Mouse (Mus musculus) kidney, adult 2 months (tissue): Measurements from ENCODE around the gene Znrf4. TPM values are rescaled to one million over a fixed set of nuclear protein-coding genes. Genes with fewer than 3 reads are reported as not detected.
A peak's percentile ranks its signal among the peaks of the same experiment; 100 is the strongest.

Source experiments
- DNase-seq: peaks from one replicate; pipeline ENCODE4 v3.0.0; 2021
- H3K27ac ChIP-seq: fragments of 200-500 bp; 2 replicates; pipeline ENCODE4 v1.5.1; 2012; ENCODE audit warnings: low read depth, low read length, control low read depth, inconsistent platforms; ENCODE audit not compliant: insufficient read depth
- H3K27me3 ChIP-seq: fragments of 200-500 bp; replicated peaks from 2 replicates; pipeline ENCODE4 v1.6.1; 2012; ENCODE audit warnings: mild to moderate bottlenecking, moderate library complexity, low read length, inconsistent platforms; ENCODE audit not compliant: control insufficient read depth, insufficient read depth
- H3K36me3 ChIP-seq: fragments of 200-500 bp; 2 replicates; pipeline ENCODE4 v1.6.1; 2012; ENCODE audit warnings: mild to moderate bottlenecking, moderate library complexity, low read length, inconsistent platforms; ENCODE audit not compliant: control insufficient read depth, insufficient read depth
- H3K4me1 ChIP-seq: fragments of 200-500 bp; 2 replicates; pipeline ENCODE4 v1.6.1; 2011; ENCODE audit warnings: low read length; ENCODE audit not compliant: control insufficient read depth, insufficient read depth
- H3K4me3 ChIP-seq: fragments of 200-500 bp; 2 replicates; pipeline ENCODE4 v1.5.1; 2011; ENCODE audit warnings: mild to moderate bottlenecking, low read depth, low read length, control low read depth; ENCODE audit not compliant: insufficient read depth
- CTCF ChIP-seq: fragments of 200-500 bp; conservative IDR thresholded peaks from 2 replicates; pipeline ENCODE4 v1.5.1; 2011; ENCODE audit warnings: low read depth, mild to moderate bottlenecking, control low read depth, low read length, moderate library complexity, mixed read lengths; ENCODE audit not compliant: insufficient read depth, insufficient read length
- POLR2A ChIP-seq: fragments of 200-500 bp; IDR thresholded peaks from one replicate; pipeline ENCODE4 v1.6.1; 2011; ENCODE audit warnings: low read depth, low read length, control low read depth
- WGBS: fragments of 180-500 bp; shearing (Covaris S2); methylation state at CpG from one replicate; pipeline ENCODE4 v1.1.7; 2018; 5-methylcytosine and 5-hydroxymethylcytosine counted together
- polyA plus RNA-seq: library from polyadenylated mRNA; depleted of rRNA; stranded (reverse); fragments of >200 nt; gene quantifications from 2 replicates; pipeline ENCODE4 v1.2.3, GENCODE M21; 2012

Znrf4 gene
- polyA plus RNA-seq, 1 experiment: 0.17 TPM

DNA sequence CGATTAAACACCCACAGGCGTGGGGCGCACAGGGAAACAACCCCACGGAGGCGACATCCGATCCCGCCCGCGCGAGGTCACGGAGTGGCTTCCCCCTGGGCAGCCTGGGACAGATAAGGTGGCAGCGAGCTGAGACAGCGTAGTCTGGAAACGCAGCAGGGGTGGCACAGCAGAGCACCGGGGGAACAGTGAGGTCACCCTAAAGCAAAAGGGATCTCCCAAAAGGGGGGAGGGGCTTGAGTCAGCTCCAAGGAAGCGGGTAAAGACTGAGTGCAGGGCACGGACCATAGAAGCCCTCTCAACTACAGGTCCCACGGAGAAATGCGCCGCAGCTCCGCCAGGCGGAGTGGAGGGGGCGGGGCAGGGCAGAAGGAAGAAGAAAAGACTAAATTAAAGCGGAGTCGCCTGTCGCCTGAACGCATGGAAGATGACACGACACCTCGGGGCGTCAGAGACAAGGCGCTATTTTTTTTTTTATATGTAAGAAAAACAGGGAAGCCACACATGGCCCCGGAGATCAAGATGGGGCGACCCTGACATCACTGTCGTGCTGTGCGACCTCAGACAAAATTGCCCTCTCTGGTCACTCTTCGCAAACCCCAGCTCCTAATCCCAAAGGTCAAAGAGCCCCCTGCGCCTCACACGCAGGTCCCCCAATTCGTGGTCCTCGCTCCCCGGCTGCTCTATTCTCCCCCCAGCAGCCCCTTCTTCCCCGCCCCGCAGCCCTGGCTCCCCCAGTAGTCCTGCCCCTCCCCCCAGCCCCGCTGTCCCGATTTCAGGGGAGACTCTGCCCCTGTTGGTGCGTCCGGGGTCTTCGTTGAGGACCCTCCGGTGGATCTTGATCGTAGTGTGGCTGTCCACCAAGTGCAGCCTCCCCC lies 39.3 kb downstream of the Znrf4 start:
- Histone ChIP-seq H3K27ac (no peak overlapping the region), H3K27me3 (peaks cover 5% of the 10 kb centered on the region), H3K4me3 (peak overlapping the region; percentile 15; the same call in 1 of the 2 replicates), H3K4me1 (no peaks in the 10 kb centered on the region), H3K36me3 (no peaks in the 10 kb centered on the region)
- 2% methylated on average over 50 of the region's 50 CpGs for WGBS
- peak; percentile 40 for DNase-seq
- TF ChIP-seq CTCF (peak; percentile 33; the same call in 1 of the 2 replicates), POLR2A (no peak)

DNA sequence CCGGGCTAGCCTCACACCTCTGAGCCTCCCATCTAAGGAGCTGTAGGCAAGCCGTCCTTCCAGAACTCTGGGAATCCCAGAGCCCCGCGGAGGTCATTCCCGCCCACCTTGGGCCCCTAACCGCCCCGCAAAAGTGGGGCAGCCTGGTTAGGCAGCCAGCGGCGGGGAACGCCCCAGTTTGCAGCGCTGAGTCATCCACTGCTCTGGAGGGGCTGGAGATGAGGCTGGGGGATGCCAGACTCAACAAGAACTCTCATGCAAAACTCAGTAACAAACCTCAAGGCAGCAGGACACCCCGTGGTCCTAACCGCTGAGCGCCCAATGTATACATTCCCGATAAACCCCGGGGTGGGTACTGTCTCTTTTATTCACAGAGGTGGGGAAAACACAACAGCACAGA lies 40.1 kb downstream of the Znrf4 start:
- no peak overlapping the region for H3K4me3 ChIP-seq
- H3K36me3 ChIP-seq: no peaks in the 10 kb centered on the region
- WGBS: 35% methylated on average over 16 of the region's 16 CpGs
- no peak for DNase-seq
- no peaks in the 10 kb centered on the region for H3K4me1 ChIP-seq
- no peak for TF ChIP-seq CTCF
- H3K27ac ChIP-seq: no peak overlapping the region
- H3K27me3 ChIP-seq: peaks cover 5% of the 10 kb centered on the region

DNA sequence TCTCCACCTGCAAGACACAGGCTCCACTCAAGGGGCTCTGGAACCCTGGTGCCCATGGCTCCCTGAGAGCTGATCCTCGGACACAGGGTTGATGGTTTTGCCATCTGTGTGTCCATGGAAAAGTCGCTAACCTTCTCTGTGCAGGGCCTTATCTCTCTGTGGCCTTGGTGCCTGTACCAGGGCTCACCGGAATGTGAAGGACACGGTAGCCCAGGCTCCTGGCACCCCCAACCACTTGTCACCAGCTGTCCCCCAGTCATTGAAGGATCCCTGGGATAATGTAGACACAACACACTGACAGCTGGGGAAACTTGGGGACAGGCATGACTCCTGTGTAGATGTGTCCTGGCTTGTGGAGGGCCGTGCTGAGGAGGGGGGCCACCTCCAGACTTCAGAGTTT lies 41.1 kb downstream of the Znrf4 start:
- Histone ChIP-seq H3K4me3 (no peak overlapping the region), H3K27ac (no peak overlapping the region), H3K27me3 (peaks cover 4% of the 10 kb centered on the region), H3K36me3 (no peaks in the 10 kb centered on the region), H3K4me1 (no peaks in the 10 kb centered on the region)
- DNase-seq: no peak
- 86% methylated on average over 5 of the region's 5 CpGs for WGBS
- no peak for TF ChIP-seq CTCF
- no peak for TF ChIP-seq POLR2A

DNA sequence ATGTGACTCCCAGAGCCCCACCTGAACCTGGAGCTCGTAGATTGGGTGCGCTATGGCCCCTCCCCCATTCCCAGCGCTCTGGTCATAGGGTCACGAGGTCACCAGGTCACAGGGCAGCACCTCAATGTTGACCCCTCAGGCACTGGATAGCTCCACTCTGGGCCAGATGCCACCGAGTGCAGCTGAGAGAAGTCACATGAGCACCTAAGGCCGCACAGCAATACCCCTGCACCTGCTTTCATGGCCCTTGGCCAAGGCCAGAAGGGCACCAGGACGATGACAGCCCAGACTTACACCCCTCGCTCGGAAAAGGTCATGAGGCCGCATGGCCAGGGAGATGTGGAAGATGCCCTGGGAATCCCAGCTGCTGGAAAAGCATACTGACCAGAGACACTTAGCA lies 41.7 kb downstream of the Znrf4 start:
- H3K27me3 ChIP-seq: no peaks in the 10 kb centered on the region; the same call in 1 of the 2 replicates
- no peaks in the 10 kb centered on the region for H3K36me3 ChIP-seq
- H3K27ac ChIP-seq: no peak overlapping the region
- WGBS: 17% methylated on average over 10 of the region's 10 CpGs
- no peaks in the 10 kb centered on the region for H3K4me1 ChIP-seq
- no peak overlapping the region for H3K4me3 ChIP-seq
- DNase-seq: no peak
- TF ChIP-seq POLR2A (no peak), CTCF (no peak)

DNA sequence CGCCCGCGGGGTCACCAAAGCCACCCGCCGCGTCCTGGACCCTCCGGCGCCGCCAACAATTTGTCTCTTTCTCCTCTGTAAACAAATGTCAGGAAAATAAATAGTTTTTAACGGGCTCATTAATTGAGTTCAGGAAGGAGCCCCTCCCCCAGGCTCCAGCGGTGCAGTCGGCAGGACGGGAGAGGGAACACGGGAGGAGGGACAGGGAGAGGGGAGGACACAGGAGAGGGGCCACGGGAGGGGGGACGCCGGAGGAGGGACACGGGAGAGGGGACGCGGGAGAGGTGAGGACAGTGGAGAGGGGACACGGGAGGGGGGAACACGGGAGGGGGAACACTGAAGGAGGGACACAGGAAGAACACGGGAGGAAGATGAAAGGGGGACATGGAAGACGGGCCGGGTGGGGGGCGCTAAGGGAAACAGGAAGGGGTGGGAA lies 42.2 kb downstream of the Znrf4 start:
- H3K4me1 ChIP-seq: no peaks in the 10 kb centered on the region
- peak; percentile 54 for DNase-seq
- H3K36me3 ChIP-seq: no peaks in the 10 kb centered on the region
- peak overlapping the region; percentile 39; the same call in 1 of the 2 replicates for H3K4me3 ChIP-seq
- H3K27me3 ChIP-seq: no peaks in the 10 kb centered on the region; the same call in 1 of the 2 replicates
- TF ChIP-seq POLR2A: no peak
- TF ChIP-seq CTCF: no peak
- H3K27ac ChIP-seq: no peak overlapping the region
- WGBS: 5% methylated on average over 26 of the region's 26 CpGs

DNA sequence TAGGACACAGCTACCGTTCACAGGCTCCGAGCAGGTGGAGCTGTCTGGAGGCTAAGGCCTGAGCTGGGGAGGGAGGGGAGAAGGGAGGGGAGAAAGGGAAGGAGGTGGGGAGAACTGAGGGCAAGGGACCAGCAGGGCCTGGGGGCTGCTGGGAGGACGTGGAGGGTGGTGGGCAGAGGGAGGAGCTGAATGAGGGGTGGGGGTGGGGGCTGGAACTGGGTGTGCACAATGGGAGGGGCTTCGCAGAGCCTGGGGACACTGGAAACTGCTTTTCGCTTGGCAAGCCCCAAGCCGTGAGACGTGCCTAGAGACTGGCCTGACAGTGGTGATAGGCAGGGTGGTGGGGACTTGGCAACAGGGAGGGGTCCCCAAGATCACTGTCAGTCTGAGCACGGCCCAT lies 43.0 kb downstream of the Znrf4 start:
- DNase-seq: no peak
- Histone ChIP-seq H3K4me3 (no peak overlapping the region), H3K36me3 (no peaks in the 10 kb centered on the region), H3K27me3 (no peaks in the 10 kb centered on the region; the same call in 1 of the 2 replicates), H3K27ac (no peak overlapping the region), H3K4me1 (no peaks in the 10 kb centered on the region)
- WGBS: 45% methylated on average over 8 of the region's 8 CpGs
- TF ChIP-seq CTCF (no peak), POLR2A (no peak)

DNA sequence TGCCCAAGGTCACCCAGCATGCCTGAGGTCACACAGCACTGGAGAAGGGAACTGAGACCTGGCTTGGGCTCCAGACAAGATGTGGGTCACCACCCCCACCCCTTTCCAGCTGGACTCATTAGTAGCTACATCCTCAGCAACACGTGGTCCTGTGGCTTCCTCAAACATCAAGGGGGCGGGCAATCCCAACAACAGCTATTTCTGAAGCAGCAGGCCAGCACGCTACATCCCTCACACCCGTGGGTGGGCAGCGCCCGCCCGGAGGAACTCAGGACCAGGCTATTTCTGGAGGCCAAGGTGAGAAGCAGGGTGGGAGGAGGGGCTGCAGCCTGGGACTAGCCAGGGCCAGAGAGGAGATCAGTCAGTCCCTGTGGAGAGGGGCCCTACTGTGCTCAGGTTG lies 43.4 kb downstream of the Znrf4 start:
- Histone ChIP-seq H3K36me3 (no peaks in the 10 kb centered on the region), H3K4me1 (no peaks in the 10 kb centered on the region), H3K4me3 (no peak overlapping the region), H3K27me3 (no peaks in the 10 kb centered on the region; the same call in 1 of the 2 replicates), H3K27ac (no peak overlapping the region)
- TF ChIP-seq POLR2A (no peak), CTCF (no peak)
- 50% methylated on average over 7 of the region's 7 CpGs for WGBS
- peak; percentile 35 for DNase-seq
